Mouse (Mus musculus) lung, postnatal 0 days (tissue): ENCODE data around the gene Lmo3. TPM values are rescaled to one million over a fixed set of nuclear protein-coding genes. Genes with fewer than 3 reads are reported as not detected.

Source experiments
- ATAC-seq: fragments of 200-750 bp; cut with Nextera tagmentation; 2 replicates; pipeline ENCODE4 v1.8.0; 2017; ENCODE audit warnings: moderate library complexity
- DNase-seq: peaks from one replicate; pipeline ENCODE4 v3.0.0-alpha.2; 2016; ENCODE audit warnings: low spot score
- H3K27ac ChIP-seq: fragments of 300-500 bp; sonication (generic); 2 replicates; pipeline ENCODE4 v1.5.1; 2014; ENCODE audit warnings: antibody characterized with exemption, mild to moderate bottlenecking, low read length, mixed read lengths
- H3K27me3 ChIP-seq: fragments of 300-500 bp; sonication (generic); replicated peaks from 2 replicates; pipeline ENCODE4 v1.6.1; 2014; ENCODE audit warnings: low read length, mixed read lengths; ENCODE audit not compliant: insufficient read depth
- H3K36me3 ChIP-seq: fragments of 300-500 bp; sonication (generic); 2 replicates; pipeline ENCODE4 v1.6.1; 2014; ENCODE audit warnings: low read length, mixed read lengths; ENCODE audit not compliant: insufficient read depth
- H3K4me1 ChIP-seq: fragments of 300-500 bp; sonication (generic); 2 replicates; pipeline ENCODE4 v1.6.1; 2014; ENCODE audit warnings: antibody characterized with exemption, low read depth, low read length, mixed read lengths; ENCODE audit not compliant: insufficient read depth
- H3K4me2 ChIP-seq: fragments of 300-500 bp; sonication (generic); replicated peaks from 2 replicates; pipeline ENCODE4 v1.6.1; 2014; ENCODE audit warnings: low read depth, mild to moderate bottlenecking, low read length, moderate library complexity, mixed read lengths
- H3K4me3 ChIP-seq: fragments of 300-500 bp; sonication (generic); 2 replicates; pipeline ENCODE4 v1.5.1; 2014; ENCODE audit warnings: low read depth, low read length
- H3K9ac ChIP-seq: fragments of 300-500 bp; sonication (generic); replicated peaks from 2 replicates; pipeline ENCODE4 v1.6.1; 2014; ENCODE audit warnings: low read depth, mild to moderate bottlenecking
- H3K9me3 ChIP-seq: fragments of 300-500 bp; sonication (generic); 2 replicates; pipeline ENCODE4 v1.6.1; 2016; ENCODE audit warnings: low read length, mixed read lengths
- CTCF ChIP-seq: IDR thresholded peaks from 2 replicates; pipeline ENCODE4 v1.5.1; 2016; ENCODE audit warnings: antibody characterized with exemption, mild to moderate bottlenecking
- EP300 ChIP-seq: IDR thresholded peaks from 2 replicates; pipeline ENCODE4 v1.6.1; 2016; ENCODE audit warnings: antibody characterized with exemption, mild to moderate bottlenecking, control low read depth
- WGBS: fragments of 180-500 bp; shearing (Covaris S2); extraction: QIAGEN DNeasy Blood & Tissue Kit; methylation state at CpG from one replicate; pipeline ENCODE4 v1.1.7; 2014; 5-methylcytosine and 5-hydroxymethylcytosine counted together
- polyA plus RNA-seq: library from polyadenylated mRNA; unstranded; fragments of >200 nt; fragmentation: Nextera tagmentation; extraction: Ambion mirVana; gene quantifications from 2 replicates; pipeline ENCODE4 v1.2.1, GENCODE M21; 2015

Lmo3 gene
- polyA plus RNA-seq, 1 experiment from 2014 or later: 0.16 TPM

GRCm38 (mm10) chr6:138427394-138427793 lies 154.4 kb downstream of the Lmo3 start:
- no peaks in the 10 kb centered on the region for H3K4me1 ChIP-seq
- no peaks in the 10 kb centered on the region for H3K36me3 ChIP-seq
- H3K27ac ChIP-seq: no peak overlapping the region
- H3K9ac ChIP-seq: no peak overlapping the region
- DNase-seq (no peak), ATAC-seq (no peak)
- no peak for TF ChIP-seq EP300
- no peak overlapping the region for H3K4me3 ChIP-seq
- no peak overlapping the region for H3K4me2 ChIP-seq
- H3K9me3 ChIP-seq: no peaks in the 10 kb centered on the region
- no peaks in the 10 kb centered on the region for H3K27me3 ChIP-seq
- 37% methylated on average over 6 of the region's 6 CpGs for WGBS

- no peaks in the 10 kb centered on the region for H3K9me3 ChIP-seq
- no peak overlapping the region for H3K9ac ChIP-seq
- DNase-seq (no peak), ATAC-seq (no peak)
- no peaks in the 10 kb centered on the region for H3K27me3 ChIP-seq
- WGBS: 54% methylated on average over 3 of the region's 3 CpGs
- no peak overlapping the region for H3K27ac ChIP-seq
- H3K4me2 ChIP-seq: no peak overlapping the region
- no peak for TF ChIP-seq CTCF
- TF ChIP-seq EP300: no peak
- H3K4me3 ChIP-seq: no peak overlapping the region
- no peaks in the 10 kb centered on the region for H3K36me3 ChIP-seq
- no peaks in the 10 kb centered on the region for H3K4me1 ChIP-seq
Observed at GRCm38 (mm10) chr6:138426894-138427293, 154.9 kb downstream of the Lmo3 start.

- H3K9ac ChIP-seq: no peak overlapping the region
- WGBS: 60% methylated on average over 9 of the region's 9 CpGs
Observed at GRCm38 (mm10) chr6:138424514-138425225, 157.1 kb downstream of the Lmo3 start.

GRCm38 (mm10) chr6:138422671-138423321 lies 159.0 kb downstream of the Lmo3 start:
- ATAC-seq: no peak; the same call in 1 of the 2 replicates
- Histone ChIP-seq H3K4me1 (0 out of 2 replicates have a peak, but pooled peaks cover 2% of the 10 kb centered on the region), H3K9me3 (no peaks in the 10 kb centered on the region), H3K9ac (no peak overlapping the region), H3K4me2 (peak overlapping the region; percentile 47), H3K27me3 (no peaks in the 10 kb centered on the region), H3K36me3 (no peaks in the 10 kb centered on the region), H3K27ac (no peak overlapping the region), H3K4me3 (peak overlapping the region; percentile 16; the same call in 1 of the 2 replicates)
- TF ChIP-seq CTCF (no peak), EP300 (no peak)
- peak; percentile 8 for DNase-seq
- 2% methylated on average over 15 of the region's 16 CpGs for WGBS

More at GRCm38 (mm10) chr6:138424514-138425225, 157.1 kb downstream of the Lmo3 start:
- Histone ChIP-seq H3K9me3 (no peaks in the 10 kb centered on the region), H3K27me3 (no peaks in the 10 kb centered on the region), H3K4me1 (0 out of 2 replicates have a peak, but pooled peaks cover 2% of the 10 kb centered on the region), H3K4me3 (no peak overlapping the region), H3K4me2 (no peak overlapping the region), H3K36me3 (no peaks in the 10 kb centered on the region), H3K27ac (no peak overlapping the region)
- no peak; the same call in 1 of the 2 replicates for ATAC-seq
- DNase-seq: no peak
- no peak for TF ChIP-seq EP300
- TF ChIP-seq CTCF: no peak

GRCm38 (mm10) chr6:138421931-138422531 lies 159.7 kb downstream of the Lmo3 start:
- Histone ChIP-seq H3K36me3 (no peaks in the 10 kb centered on the region), H3K4me3 (peak overlapping the region; percentile 16), H3K9me3 (no peaks in the 10 kb centered on the region), H3K4me2 (peak overlapping the region; percentile 47), H3K4me1 (0 out of 2 replicates have a peak, but pooled peaks cover 2% of the 10 kb centered on the region), H3K27ac (no peak overlapping the region), H3K9ac (no peak overlapping the region), H3K27me3 (no peaks in the 10 kb centered on the region)
- no peak for ATAC-seq
- no peak for DNase-seq
- 2% methylated on average over 24 of the region's 24 CpGs for WGBS
- TF ChIP-seq CTCF: no peak
- TF ChIP-seq EP300: no peak

GRCm38 (mm10) chr6:138421191-138421613 lies 160.6 kb downstream of the Lmo3 start:
- no peak overlapping the region for H3K4me3 ChIP-seq
- H3K9ac ChIP-seq: no peak overlapping the region
- H3K36me3 ChIP-seq: no peaks in the 10 kb centered on the region
- DNase-seq (no peak), ATAC-seq (no peak)
- 6% methylated on average over 14 of the region's 14 CpGs for WGBS
- TF ChIP-seq CTCF: no peak
- no peak for TF ChIP-seq EP300
- no peak overlapping the region for H3K27ac ChIP-seq
- H3K4me1 ChIP-seq: 0 out of 2 replicates have a peak, but pooled peaks cover 2% of the 10 kb centered on the region
- peak overlapping the region; percentile 14; the same call in 1 of the 2 replicates for H3K4me2 ChIP-seq
- no peaks in the 10 kb centered on the region for H3K9me3 ChIP-seq
- no peaks in the 10 kb centered on the region for H3K27me3 ChIP-seq
